Mouse (Mus musculus): ENCODE results near the gene Dtd2. TPM values are rescaled to one million over a fixed set of nuclear protein-coding genes. Genes with fewer than 3 reads are reported as not detected.

Gene Dtd2
- total RNA-seq, 2 experiments from 2014 or later, result 14.6 to 29.1 TPM

DNA sequence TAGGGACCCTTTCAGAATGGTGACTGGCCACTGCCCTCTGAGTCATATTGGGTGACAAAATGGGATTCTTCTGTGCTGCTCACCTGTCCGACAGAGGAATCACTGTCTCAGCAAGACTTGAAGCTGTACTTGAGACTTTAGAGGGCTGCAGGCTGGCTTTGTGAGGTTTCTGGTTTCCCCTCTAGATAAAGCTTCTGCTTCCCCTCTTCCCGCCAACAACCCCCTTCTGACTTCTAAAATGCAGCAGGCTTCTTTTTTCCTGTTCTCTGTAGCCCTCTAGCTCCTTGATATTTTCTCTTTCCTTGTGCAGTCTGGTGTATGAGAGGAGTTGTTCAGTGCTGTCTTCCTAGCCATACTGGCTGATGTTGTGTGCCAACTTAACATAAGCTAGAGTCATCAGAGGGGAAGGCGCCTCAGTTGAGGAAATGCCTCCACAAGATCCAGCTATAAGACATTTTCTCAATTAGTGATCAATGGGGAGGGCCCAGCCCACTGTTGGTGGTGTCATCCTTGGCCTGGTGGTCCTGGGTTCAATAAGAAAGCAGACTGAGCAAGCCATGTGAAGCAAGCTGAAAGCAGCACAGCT, 21.0 kb downstream of the Dtd2 start:
- DNase-seq, result no peak

DNA sequence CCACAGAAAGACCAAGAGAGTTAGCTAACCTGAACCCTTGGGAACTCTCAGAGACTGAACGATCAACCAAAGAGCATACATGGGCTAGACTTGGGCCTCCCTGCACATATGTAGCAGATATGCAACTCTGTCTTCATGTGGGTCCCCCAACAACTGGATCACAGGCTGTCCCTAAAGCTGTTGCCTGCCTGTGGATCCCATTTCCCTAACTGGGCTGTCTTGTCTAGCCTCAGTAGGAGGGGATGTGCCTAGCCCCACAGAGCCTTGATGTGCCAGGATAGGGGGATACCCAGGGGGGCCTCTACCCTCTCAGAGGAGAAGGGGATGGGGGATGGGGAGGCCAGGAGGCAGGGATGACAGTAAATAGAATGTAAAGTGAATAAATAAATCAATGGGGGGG, 22.7 kb downstream of the Dtd2 start:
- DNase-seq, result no peak

DNA sequence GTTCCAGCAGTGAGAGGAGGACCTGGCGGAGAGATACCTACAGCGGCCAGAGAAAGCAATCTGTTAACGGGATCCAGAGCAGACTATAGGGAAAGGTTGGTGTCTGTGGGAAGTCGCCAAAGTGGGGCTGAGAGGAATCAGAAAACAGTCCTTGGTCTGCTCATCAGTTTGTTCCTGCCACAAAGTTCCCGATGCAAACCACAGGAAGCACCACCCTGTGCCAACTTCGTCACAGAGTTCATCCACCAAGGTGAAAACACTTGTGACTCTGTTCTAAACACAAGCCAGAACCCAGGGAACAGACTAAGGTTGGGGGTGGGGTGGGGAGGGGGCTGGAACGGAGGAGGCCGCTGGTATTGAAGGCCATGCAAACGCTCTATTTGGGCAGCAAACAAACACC, 29.8 kb downstream of the Dtd2 start:
- no peak for DNase-seq

DNA sequence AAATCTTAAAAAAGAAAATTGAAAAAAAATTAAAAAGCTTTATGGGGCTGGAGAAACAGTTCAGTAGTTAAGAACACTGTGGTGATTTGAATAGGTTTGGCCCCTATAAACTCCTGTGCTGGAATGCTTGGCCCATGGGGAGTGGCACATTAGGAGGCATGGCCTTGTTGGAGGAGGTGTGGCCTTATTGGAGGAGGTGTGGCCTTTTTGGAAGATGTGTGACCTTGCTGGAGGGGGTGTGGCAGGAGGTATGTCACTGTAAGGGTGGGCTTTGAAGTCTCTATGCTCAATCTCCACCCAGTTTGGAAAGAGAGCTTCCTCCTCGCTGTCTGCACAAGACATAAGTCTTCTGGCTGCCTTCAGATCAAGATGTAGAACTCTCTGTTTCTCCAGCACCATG, 31.9 kb downstream of the Dtd2 start:
- no peak for DNase-seq

DNA sequence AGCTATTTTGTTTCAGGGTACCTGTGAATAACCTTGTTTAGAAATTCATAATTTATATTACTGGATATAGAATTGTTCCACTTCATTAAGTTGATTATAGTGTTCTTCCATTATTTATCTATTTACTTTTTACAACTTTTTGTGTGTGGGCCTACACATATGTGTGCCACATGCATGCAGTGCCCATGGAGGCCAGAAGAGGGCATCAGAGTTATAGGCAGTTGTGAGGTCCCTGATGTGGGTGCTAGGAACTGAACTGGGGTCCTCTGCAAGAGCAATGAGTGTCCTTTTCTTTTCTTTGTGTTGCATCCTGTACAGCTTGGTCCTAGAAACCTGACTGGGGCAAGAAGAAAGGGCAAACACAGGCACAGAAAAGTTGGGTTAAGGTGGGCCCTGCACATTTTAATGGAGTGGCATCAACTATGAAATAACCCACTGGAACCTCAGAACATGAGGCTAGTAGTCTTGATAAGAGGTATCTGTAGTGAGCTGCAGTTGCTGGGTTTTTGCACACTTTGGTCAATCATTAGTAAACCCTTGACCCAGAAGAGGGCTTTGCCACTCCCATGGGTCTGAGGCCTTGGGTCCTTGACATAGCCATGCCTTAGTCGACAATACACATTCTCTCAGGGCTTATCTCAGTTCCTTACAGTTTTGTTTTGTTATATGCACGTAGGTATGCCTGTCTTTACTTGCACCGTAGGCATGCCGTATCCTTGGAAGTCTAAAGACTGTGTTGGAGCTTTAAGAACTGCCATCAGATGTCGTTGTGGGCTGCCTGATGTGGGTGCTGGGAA, 33.8 kb downstream of the Dtd2 start:
- DNase-seq, result no peak

DNA sequence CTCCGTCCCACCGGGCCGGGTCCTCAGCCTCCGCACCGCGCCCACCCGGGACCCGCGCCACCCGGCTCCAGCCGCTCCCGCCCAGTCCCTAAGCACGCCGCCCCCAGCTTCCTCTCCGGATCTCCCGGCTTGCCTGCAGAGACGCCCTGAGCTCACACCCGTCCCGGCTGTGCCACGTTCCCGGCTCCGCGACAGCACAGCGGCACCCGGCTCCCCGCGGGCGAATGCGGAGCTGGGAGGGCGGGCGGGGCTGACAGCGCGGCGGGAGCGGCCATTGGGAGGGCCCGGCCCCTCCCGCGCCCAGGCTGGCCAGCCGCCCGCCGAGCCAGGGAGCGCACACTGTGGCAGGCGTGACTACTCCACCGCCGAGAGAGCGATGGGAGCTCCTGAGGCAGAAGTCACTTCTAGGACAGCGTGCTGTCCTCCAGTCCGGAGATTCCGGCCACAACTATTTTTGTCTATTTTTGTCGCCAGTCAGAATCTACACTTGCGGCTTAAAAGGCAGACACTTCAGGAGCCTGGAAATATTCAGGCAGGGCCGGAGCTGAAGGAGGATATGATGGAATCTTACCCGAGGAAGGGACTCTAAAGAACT, 35.1 kb downstream of the Dtd2 start, which contains the start of gene Heatr5a:
Heatr5a (minus strand) TSS at position 252 of the 595 bp plus-strand sequence.
- DNase-seq, result peak; percentile 94 to 96

DNA sequence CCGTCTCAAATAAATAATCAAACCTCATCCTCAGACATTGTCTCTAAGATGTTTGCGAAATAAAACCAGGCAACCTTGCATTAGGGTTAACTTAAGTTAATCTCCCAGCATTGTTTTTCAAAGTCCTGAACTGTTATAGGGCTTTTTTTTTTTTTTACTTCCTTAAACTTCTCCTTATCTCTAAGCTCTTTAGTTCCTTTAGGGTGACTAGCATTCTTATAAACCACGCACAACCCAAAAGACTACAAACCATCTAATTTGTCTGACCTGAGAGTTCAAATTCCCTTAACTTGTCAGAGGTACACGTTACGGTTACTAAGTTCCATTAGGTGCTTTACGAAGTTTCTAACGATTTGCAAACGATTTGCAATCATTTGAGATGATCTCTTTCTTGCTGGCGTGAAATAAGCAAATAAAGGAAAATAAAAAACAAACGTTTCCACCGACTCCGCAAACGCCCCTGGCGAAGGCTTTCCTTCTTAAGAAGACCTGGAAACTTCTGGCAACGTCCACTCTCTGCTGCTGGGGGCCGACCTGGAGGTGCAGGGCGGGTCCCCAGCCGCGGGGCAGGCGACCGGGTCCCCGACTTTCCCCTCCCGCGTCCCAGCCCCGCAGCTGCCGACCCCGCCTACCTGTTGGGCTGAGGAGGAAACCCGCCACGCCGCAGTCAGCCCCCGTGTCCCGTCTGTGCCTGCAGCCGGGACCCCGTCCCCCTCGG, 35.8 kb downstream of the Dtd2 start:
- DNase-seq, result peak in 1 of 2 experiments; percentile 69

DNA sequence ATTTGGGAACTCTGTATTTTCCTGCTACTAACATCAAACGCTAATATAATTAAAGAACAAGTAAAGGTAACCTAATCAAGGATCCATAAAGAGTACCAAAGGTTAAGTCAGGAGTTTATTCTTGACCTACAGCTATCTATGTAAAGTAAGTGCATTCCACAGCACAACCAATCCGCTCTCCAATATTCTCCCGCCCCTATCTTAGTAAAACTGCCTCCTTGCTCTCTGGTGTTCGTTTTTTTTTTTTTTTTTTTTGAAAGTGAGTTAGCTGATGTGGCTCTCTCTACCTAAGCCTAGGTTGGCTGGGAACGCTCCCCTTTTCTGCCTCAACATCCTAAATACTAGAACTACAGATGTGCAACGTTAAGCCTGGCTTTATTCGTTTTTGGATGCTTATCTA, 36.4 kb downstream of the Dtd2 start:
- DNase-seq, result no peak

DNA sequence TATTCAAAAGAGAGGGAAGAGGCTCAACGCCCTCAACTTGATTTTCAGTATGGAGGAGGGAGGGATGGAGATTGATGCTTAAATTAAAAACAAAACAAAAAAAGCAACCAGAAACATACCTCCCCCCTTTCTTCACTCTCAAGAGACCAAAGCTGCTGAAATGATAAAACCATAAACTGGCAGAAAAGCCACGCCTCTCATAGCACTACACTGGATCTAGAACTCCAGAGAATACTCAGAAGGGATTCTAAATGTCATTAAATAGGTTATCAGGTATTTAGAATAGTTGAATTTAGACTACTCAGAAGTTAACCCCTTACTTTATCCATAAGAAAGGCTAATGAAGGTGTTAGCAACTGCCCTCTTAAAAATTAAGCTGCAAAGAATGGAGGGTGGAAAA, 37.2 kb downstream of the Dtd2 start:
- DNase-seq, result no peak

DNA sequence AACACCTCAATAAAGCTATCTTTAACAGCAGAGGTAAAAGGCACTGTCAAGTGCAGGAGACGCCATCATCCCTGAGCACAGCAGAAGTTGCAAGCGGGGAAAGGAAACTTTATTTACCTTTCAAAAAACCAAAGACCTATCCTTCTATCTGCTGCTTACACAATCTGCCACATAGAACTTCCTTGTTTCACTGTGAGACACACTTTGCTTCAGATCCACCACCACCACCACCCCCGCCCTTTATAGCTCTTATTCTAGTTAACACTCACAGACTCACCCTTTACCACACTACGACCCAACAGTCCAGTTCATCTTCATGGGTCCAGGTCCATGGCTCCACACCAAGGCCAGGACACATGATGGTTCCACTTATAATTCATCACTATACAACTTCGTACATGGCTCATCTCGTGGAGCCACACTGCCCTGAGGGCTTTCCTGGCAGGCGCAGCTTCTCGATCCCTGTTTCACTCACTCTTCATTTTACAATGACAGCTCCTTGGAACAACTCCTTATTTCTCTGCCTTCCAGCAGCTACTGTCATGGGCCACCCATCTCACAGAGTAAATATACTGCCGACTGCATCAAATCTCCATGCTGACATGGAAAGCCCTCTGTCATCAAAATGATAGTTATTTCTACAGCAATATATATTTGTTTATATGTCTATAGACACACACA, 38.2 kb downstream of the Dtd2 start:
- no peak for DNase-seq

DNA sequence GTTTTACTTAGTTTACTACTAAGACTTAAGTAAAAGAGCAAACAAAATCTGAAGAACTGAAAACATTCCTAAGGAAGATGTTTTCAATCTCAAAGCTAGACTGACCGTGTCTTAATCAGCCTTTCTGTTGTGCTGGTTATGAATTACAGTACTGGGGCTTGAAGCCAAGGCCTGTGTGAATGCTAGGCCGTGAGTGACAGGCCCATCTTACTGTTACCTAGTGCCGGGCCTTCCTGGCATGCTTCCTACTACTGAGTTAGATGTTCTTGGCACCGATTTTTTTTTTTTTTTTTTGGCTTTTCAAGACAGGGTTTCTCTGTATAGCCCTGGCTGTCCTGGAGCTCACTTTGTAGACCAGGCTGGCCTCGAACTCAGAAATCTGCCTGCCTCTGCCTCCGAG, 48.7 kb downstream of the Dtd2 start:
- DNase-seq, result no peak

DNA sequence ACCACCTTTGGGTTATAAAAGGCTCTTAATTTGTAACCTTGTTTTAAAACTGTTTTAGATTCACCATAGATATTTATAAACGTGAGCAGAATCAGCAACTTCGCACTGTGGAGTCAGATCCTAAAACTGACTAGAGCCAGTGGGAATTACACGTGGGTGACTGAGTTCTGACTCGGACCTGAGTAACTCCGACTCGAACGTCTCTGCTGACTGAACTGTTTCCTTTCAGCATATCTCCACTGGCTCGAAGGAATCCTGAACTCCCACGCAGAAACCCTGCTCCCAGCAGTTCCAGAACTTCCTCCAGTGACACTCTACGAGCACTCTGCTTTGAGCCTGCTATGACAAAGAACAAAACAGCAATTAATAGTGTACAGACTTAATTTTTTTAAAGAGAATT, 54.0 kb downstream of the Dtd2 start:
- no peak for DNase-seq

DNA sequence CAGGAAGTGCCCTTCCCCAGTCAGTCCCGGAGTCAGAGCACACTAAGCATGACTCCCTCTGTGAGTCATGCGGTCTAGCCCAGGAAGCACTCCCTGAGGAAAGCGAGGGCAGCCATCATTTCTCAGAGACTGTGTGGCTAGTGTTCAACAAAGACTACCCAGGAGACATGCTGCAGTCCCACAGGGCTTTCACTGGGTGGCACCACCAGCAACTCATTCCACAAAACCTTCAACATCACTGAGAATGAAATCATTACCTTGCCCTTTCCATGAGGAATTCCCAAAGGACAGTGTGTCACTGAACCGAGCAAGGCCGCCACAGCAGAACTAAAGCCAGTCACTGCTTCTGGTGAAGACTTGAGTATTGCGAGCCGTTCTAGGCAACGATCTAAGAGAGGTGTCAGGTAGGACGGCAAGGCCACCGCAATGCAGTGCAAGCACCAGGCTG, 58.8 kb downstream of the Dtd2 start:
- peak; percentile 72 to 74 for DNase-seq

DNA sequence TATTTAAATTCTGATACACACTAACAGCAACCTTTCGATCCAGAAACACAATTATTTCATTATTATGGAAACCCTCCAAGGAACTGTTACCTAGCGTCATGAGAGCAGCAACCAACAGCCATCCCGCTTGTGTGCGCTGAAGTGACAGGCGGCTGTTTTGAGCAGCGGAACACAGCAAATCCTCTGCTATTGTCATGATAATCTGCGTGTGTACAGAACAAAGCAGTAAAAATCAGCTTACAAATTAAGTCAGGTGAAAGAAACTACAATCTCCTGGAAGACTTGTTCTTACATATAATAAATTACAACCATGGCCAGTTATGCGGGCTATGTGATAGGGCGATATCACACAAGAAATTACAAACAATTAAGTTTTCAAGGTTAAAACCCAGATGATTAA, 61.0 kb downstream of the Dtd2 start:
- no peak for DNase-seq

DNA sequence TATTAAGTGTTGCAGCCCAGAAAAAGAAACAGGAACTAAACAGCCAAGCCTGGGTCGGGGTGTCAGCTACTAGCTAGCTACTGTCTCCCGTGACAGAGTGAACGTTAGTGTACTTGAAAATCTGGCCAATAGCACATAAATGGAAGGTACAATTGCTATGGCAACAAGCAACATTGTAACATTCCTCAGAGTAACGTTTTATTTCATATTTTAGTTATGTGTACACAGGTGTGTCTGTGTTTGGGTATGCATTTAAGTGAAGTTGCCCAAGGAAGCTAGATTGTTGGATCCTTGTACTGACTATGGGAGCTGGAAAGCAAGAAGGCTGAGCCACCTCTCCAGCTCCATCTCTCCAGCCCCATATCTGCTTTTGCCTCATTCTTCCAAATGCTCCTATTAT, 66.5 kb downstream of the Dtd2 start:
- DNase-seq, result no peak

Other genes with a start within 250 kb of the Dtd2 start
- 10 to 100 TPM; 86.7 to 95.8 TPM for gene Hectd1, start 177.0 kb downstream of the Dtd2 start, total RNA-seq (2021)
- 10 to 100 TPM; 22.2 to 22.4 TPM for gene Heatr5a, start 35.2 kb downstream of the Dtd2 start, total RNA-seq (2021)
- not detected for gene Gpr33, start 21.6 kb upstream of the Dtd2 start, total RNA-seq (2021)
- gene Nubpl, start 91.2 kb upstream of the Dtd2 start, total RNA-seq (2021), result 10 to 100 TPM; 10.1 to 13.3 TPM

Data from adrenal gland, postnatal 36 days (tissue).